In the genomic region with DNA sequence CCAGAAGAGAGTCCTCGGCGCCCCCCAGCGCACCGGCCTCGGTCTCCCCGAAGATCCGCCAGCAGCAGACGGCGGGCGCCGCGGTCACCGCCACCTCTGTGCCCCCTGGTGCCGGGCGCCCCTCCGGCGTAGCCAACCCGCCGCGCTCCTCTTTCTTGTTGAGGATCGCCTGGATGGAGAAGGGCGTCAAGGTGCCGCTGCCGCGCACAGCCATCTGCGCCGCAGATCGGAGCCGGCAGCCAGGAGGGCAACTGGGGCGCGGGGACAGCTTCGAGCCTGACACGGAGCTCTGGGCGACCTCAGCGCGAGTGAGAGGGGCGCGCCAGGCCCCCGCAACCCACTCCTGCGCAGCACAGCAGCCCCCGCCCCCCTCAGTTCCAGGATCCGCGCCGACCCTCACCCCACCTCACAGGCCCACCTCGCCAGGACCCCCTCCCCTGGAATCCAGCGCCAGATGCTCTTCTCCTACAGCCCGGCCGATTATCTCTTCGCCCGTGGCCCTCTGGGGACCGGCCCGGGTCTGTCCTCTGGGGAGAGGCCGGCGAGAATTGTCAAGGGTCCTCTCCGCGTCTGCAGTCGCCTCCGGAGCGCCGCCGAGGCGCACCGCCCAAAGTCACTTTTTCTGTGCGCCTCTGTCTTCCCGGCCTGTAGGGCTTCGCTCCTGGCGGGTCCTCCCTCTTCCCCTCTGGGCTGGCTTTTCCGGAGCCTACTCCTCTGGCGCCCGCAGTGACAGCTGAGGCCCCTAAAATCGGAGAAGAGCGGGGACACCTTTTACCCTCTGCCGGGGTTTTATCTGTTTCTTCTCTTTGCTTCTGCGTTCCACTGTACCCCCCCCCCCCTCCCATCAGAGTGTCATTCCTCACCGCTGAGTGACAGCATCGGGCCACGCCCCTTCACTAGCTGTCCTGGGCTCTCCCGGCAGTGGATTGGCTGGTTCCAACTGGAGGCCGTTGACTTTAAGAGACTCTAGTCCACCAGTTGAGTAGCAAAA, we compare ENCODE assay signal across 7 mouse cellular contexts. TPM values are rescaled to one million over a fixed set of nuclear protein-coding genes. Genes with fewer than 3 reads are reported as not detected.
DNase-seq lines count a peak whose midpoint lies in the region; ATAC-seq and TF ChIP-seq lines count a peak whose summit lies in the region.

A gene (minus strand): TSS at position 771 of the 991 bp plus-strand sequence.

- peak within 1 kb of the TSS; percentile 57 for H3K4me2 ChIP-seq in liver, embryonic 12.5 days
- peak within 1 kb of the TSS; percentile 54 for H3K4me2 ChIP-seq in stomach, postnatal 0 days (replicated peaks; ENCODE audit: low read depth)

- no peak within 1 kb of the TSS for H3K9ac ChIP-seq in liver, embryonic 12.5 days
- H3K9ac ChIP-seq in stomach, postnatal 0 days (ENCODE audit: low read length) = peak within 1 kb of the TSS; percentile 53

- ATAC-seq in liver, embryonic 12.5 days = peak; percentile 36; the same call in 1 of the 2 replicates
- ATAC-seq in stomach, postnatal 0 days (ENCODE audit: low FRiP score, low TSS enrichment) = peak; percentile 70; the same call in 1 of the 2 replicates
- ATAC-seq in megakaryocyte-erythroid progenitor cell, adult 5-6 weeks (replicated peaks; ENCODE audit: low FRiP score, low TSS enrichment, poor library complexity, severe bottlenecking) = no peak

- WGBS in forebrain, embryonic 10.5 days = under 1% methylated on average over 78 of the region's 79 CpGs
- under 1% methylated on average over 73 of the region's 79 CpGs for WGBS in liver, embryonic 12.5 days (ENCODE audit: insufficient replicate concordance)
- under 1% methylated on average over 69 of the region's 79 CpGs for WGBS in stomach, postnatal 0 days

- peak; percentile 16 for DNase-seq in right cerebral cortex, postnatal 4 days
- DNase-seq in right cerebral cortex, adult 18-20 months = no peak
- peak; percentile 74 for DNase-seq in forebrain, embryonic 10.5 days (ENCODE audit: extremely low spot score, low spot score)
- DNase-seq in stomach, postnatal 0 days (ENCODE audit: low spot score) = no peak
- no peak for DNase-seq in right cerebral cortex, postnatal 14 days

- no peak for TF ChIP-seq CTCF in stomach, postnatal 0 days (IDR thresholded peaks at IDR 0.05; ENCODE audit: low read depth)

- H3K9me3 ChIP-seq in forebrain, embryonic 10.5 days = no peaks in the 10 kb centered on the region
- H3K9me3 ChIP-seq in liver, embryonic 12.5 days (replicated peaks) = no peaks in the 10 kb centered on the region
- no peaks in the 10 kb centered on the region for H3K9me3 ChIP-seq in stomach, postnatal 0 days (ENCODE audit: control insufficient read depth, low read length)

- H3K27ac ChIP-seq in forebrain, embryonic 10.5 days = no peak within 1 kb of the TSS
- no peak within 1 kb of the TSS for H3K27ac ChIP-seq in liver, embryonic 12.5 days
- H3K27ac ChIP-seq in stomach, postnatal 0 days (replicated peaks) = peak within 1 kb of the TSS; percentile 49; the same call in 1 of the 2 replicates

- no peak for TF ChIP-seq EP300 in stomach, postnatal 0 days (optimal IDR thresholded peaks at IDR 0.05)

- peaks cover 98% of the 10 kb centered on the region for H3K27me3 ChIP-seq in forebrain, embryonic 10.5 days (ENCODE audit: poor library complexity, severe bottlenecking)
- H3K27me3 ChIP-seq in liver, embryonic 12.5 days (replicated peaks) = peaks cover 96% of the 10 kb centered on the region
- peaks cover 34% of the 10 kb centered on the region for H3K27me3 ChIP-seq in stomach, postnatal 0 days (ENCODE audit: control insufficient read depth, insufficient read depth, low read length)

- H3K36me3 ChIP-seq in forebrain, embryonic 10.5 days (replicated peaks) = no peaks in the 10 kb centered on the region
- no peaks in the 10 kb centered on the region for H3K36me3 ChIP-seq in liver, embryonic 12.5 days
- H3K36me3 ChIP-seq in stomach, postnatal 0 days (ENCODE audit: control insufficient read depth, insufficient read depth, low read length) = no peaks in the 10 kb centered on the region

- peak within 1 kb of the TSS; percentile 53 for H3K4me3 ChIP-seq in forebrain, embryonic 10.5 days
- H3K4me3 ChIP-seq in liver, embryonic 12.5 days = peak within 1 kb of the TSS; percentile 32
- peak within 1 kb of the TSS; percentile 46 for H3K4me3 ChIP-seq in stomach, postnatal 0 days (ENCODE audit: low read depth, low read length)

- H3K4me1 ChIP-seq in forebrain, embryonic 10.5 days = peaks cover 52% of the 10 kb centered on the region
- H3K4me1 ChIP-seq in liver, embryonic 12.5 days = peaks cover 24% of the 10 kb centered on the region
- H3K4me1 ChIP-seq in stomach, postnatal 0 days (replicated peaks; ENCODE audit: control insufficient read depth, insufficient read depth) = no peaks in the 10 kb centered on the region

RNA-seq across cellular contexts. Expression of the gene that starts here (rescaled TPM):
- 0.09 TPM in 1 of 2 replicates, not detected in the other for polyA plus RNA-seq in forebrain, embryonic 10.5 days (2016; fragmentation: Nextera tagmentation; extraction: Ambion mirVana)
- polyA plus RNA-seq in liver, embryonic 12.5 days (2016; fragmentation: Nextera tagmentation; extraction: Ambion mirVana) = 0.07 and 0.43 TPM in 2 replicates
- 0.85 and 1.0 TPM in 2 replicates for polyA plus RNA-seq in stomach, postnatal 0 days (2015; fragmentation: Nextera tagmentation; extraction: Ambion mirVana)
- not detected in 2 replicates for total RNA-seq in megakaryocyte-erythroid progenitor cell, adult 5-6 weeks (2014; fragmentation: Nextera tagmentation)
- total RNA-seq in megakaryocyte-erythroid progenitor cell, adult 5-6 weeks (2017) = not detected in 2 replicates

Comparison
In these comparisons a context has a peak if more than half of its experiments do, and no peak if none do; other contexts are left out.
1. Peak in DNase-seq and H3K4me3 ChIP-seq in forebrain, embryonic 10.5 days; RNA of the gene not detected or under 1 TPM.
2. Peak in ATAC-seq, H3K4me3 ChIP-seq and H3K4me2 ChIP-seq in liver, embryonic 12.5 days; RNA of the gene not detected or under 1 TPM.